Mouse (Mus musculus) CH12.LX (cell line): Measurements from ENCODE around the gene Herc1. TPM values are rescaled to one million over a fixed set of nuclear protein-coding genes. Genes with fewer than 3 reads are reported as not detected.
A peak's percentile ranks its signal among the peaks of the same experiment; 100 is the strongest.

Experiments
- DNase-seq: peaks from one replicate; pipeline ENCODE4 v3.0.0-alpha.2; 2013; ENCODE audit errors: extremely low read depth
- H3K27ac ChIP-seq: 2 replicates; pipeline ENCODE4 v1.5.1; 2012; ENCODE audit warnings: low read depth, mild to moderate bottlenecking, control low read depth, moderate library complexity; ENCODE audit not compliant: insufficient read depth
- H3K27me3 ChIP-seq: replicated peaks from 2 replicates; pipeline ENCODE3; 2012; ENCODE audit warnings: inconsistent platforms
- H3K36me3 ChIP-seq, 2 experiments: replicated peaks in 1 of 2; 2 replicates each; pipeline versions ENCODE3 to v1.6.1; 2012; ENCODE audit warnings: inconsistent platforms in 1 of 2, low read length in 1 of 2, mild to moderate bottlenecking in 1 of 2, mixed read lengths in 1 of 2, moderate library complexity in 1 of 2; ENCODE audit not compliant: control insufficient read depth in 1 of 2, insufficient read depth in 1 of 2
- H3K4me1 ChIP-seq, 2 experiments: 2 replicates each; pipeline ENCODE4 v1.6.1; 2012; ENCODE audit warnings: inconsistent platforms in 1 of 2, moderate library complexity in 1 of 2; ENCODE audit not compliant: insufficient read depth in 2 of 2, control insufficient read depth in 1 of 2
- H3K4me2 ChIP-seq: 2 replicates; pipeline ENCODE4 v1.6.1; 2012; ENCODE audit warnings: low read depth, mild to moderate bottlenecking, control low read depth; ENCODE audit not compliant: poor library complexity, insufficient read depth, severe bottlenecking
- H3K4me3 ChIP-seq, 3 experiments: fragments of 150-350 bp in 1 of 3; sonication (generic) in 1 of 3; replicated peaks in 1 of 3; 2 replicates each; pipeline versions ENCODE3 to v1.5.1; 2011 to 2012; ENCODE audit warnings: low read depth in 2 of 3, low read length in 2 of 3, mild to moderate bottlenecking in 2 of 3, moderate library complexity in 2 of 3, control low read depth in 1 of 3, improper control_type of control experiment in 1 of 3, inconsistent platforms in 1 of 3, mixed read lengths in 1 of 3; ENCODE audit not compliant: poor library complexity in 1 of 3
- H3K79me2 ChIP-seq: replicated peaks from 2 replicates; pipeline ENCODE4 v1.6.1; 2012; ENCODE audit warnings: mild to moderate bottlenecking, moderate library complexity; ENCODE audit not compliant: control insufficient read depth, poor library complexity, insufficient read depth, severe bottlenecking; ENCODE audit errors: extremely low read depth
- H3K9ac ChIP-seq: 2 replicates; pipeline ENCODE4 v1.6.1; 2012; ENCODE audit warnings: low read depth, mild to moderate bottlenecking, control low read depth, moderate library complexity; ENCODE audit not compliant: insufficient read depth
- H3K9me3 ChIP-seq: replicated peaks from 2 replicates; pipeline ENCODE3; 2012; ENCODE audit warnings: low read length, inconsistent platforms, mixed read lengths
- CHD2 ChIP-seq: IDR thresholded peaks from 2 replicates; pipeline ENCODE4 v1.6.1; 2011; ENCODE audit warnings: low read length, improper control_type of control experiment
- EP300 ChIP-seq: IDR thresholded peaks from 2 replicates; pipeline ENCODE4 v1.6.1; 2011; ENCODE audit warnings: low read length, improper control_type of control experiment
- ETS1 ChIP-seq: conservative IDR thresholded peaks from 2 replicates; pipeline ENCODE4 v1.6.1; 2012; ENCODE audit warnings: low read depth, mild to moderate bottlenecking, inconsistent platforms, low read length, improper control_type of control experiment, moderate library complexity
- GABPA ChIP-seq: IDR thresholded peaks from 2 replicates; pipeline ENCODE4 v1.6.1; 2012; ENCODE audit warnings: low read depth, low read length, improper control_type of control experiment, inconsistent platforms; ENCODE audit not compliant: insufficient replicate concordance
- KAT2A ChIP-seq: IDR thresholded peaks from 2 replicates; pipeline ENCODE4 v1.6.1; 2012; ENCODE audit warnings: low read length, improper control_type of control experiment, inconsistent platforms; ENCODE audit not compliant: insufficient replicate concordance
- MEF2A ChIP-seq: IDR thresholded peaks from 2 replicates; pipeline ENCODE4 v1.6.1; 2014; ENCODE audit warnings: low read depth, mild to moderate bottlenecking, inconsistent platforms, low read length, improper control_type of control experiment, borderline replicate concordance
- MXI1 ChIP-seq: IDR thresholded peaks from 2 replicates; pipeline ENCODE4 v1.6.1; 2011; ENCODE audit warnings: mild to moderate bottlenecking, low read depth, low read length, improper control_type of control experiment
- MYC ChIP-seq: IDR thresholded peaks from 2 replicates; pipeline ENCODE4 v1.6.1; 2011; ENCODE audit warnings: low read depth, mild to moderate bottlenecking, improper control_type of control experiment, low read length
- POLR2AphosphoS2 ChIP-seq: IDR thresholded peaks from 2 replicates; pipeline ENCODE4 v1.6.1; 2011; ENCODE audit warnings: low read depth, low read length, improper control_type of control experiment
- RAD21 ChIP-seq: IDR thresholded peaks from 2 replicates; pipeline ENCODE4 v1.6.1; 2011; ENCODE audit warnings: low read depth, mild to moderate bottlenecking, low read length, improper control_type of control experiment, moderate library complexity
- RCOR1 ChIP-seq: conservative IDR thresholded peaks from 2 replicates; pipeline ENCODE4 v1.6.1; 2012; ENCODE audit warnings: low read depth, mild to moderate bottlenecking, inconsistent platforms, low read length, improper control_type of control experiment
- SIN3A ChIP-seq: IDR thresholded peaks from 2 replicates; pipeline ENCODE4 v1.6.1; 2012; ENCODE audit warnings: low read length, improper control_type of control experiment, inconsistent platforms
- TCF12 ChIP-seq: IDR thresholded peaks from 2 replicates; pipeline ENCODE4 v1.6.1; 2014; ENCODE audit warnings: low read depth, mild to moderate bottlenecking, inconsistent platforms, low read length, improper control_type of control experiment
- USF2 ChIP-seq: conservative IDR thresholded peaks from 2 replicates; pipeline ENCODE4 v1.6.1; 2011; ENCODE audit warnings: low read depth, low read length, improper control_type of control experiment
- ZKSCAN1 ChIP-seq: IDR thresholded peaks from 2 replicates; pipeline ENCODE4 v1.6.1; 2012; ENCODE audit warnings: low read depth, inconsistent platforms, low read length, improper control_type of control experiment, borderline replicate concordance
- ZMIZ1 ChIP-seq: IDR thresholded peaks from 2 replicates; pipeline ENCODE4 v1.6.1; 2012; ENCODE audit warnings: low read depth, mild to moderate bottlenecking, inconsistent platforms, low read length, improper control_type of control experiment
- ZNF384 ChIP-seq: IDR thresholded peaks from 2 replicates; pipeline ENCODE4 v1.6.1; 2012; ENCODE audit warnings: low read depth, low read length, improper control_type of control experiment, inconsistent platforms
- dilution Hi-C: fragments of 300-500 bp; cut with MboI; formaldehyde crosslinking; loops from 2 replicates; pipeline ENCODE4 v1.14.3; 2020; ENCODE audit warnings: low sequenced_read_pairs; ENCODE audit not compliant: extremely low pct_unique_long_range_greater_than_20kb, extremely low pct_ligation_motif_present
- in situ Hi-C: fragments of 300-500 bp; cut with MboI; formaldehyde crosslinking; loops from 3 replicates; pipeline ENCODE4 v1.14.3; 2019; ENCODE audit warnings: low sequenced_read_pairs, low pct_ligation_motif_present, low pct_unique_long_range_greater_than_20kb, mixed read lengths
- polyA plus RNA-seq: library from polyadenylated mRNA; unstranded; fragments of >175 nt; gene quantifications from 2 replicates; pipeline ENCODE4 v1.2.1, GENCODE M21; 2012; ENCODE audit warnings: low read depth; ENCODE audit not compliant: insufficient read length
- total RNA-seq, 2 experiments: library from RNA; depleted of rRNA; stranded (reverse); fragments of 300-350 nt in 1 of 2; fragments of >200 nt in 1 of 2; gene quantifications; 2 replicates each; pipeline ENCODE4 v1.2.3; 2012 to 2014

The Herc1 gene
- total and polyA plus RNA-seq, 3 experiments, result 33.2 to 45.2 (median 42.1) TPM

DNA sequence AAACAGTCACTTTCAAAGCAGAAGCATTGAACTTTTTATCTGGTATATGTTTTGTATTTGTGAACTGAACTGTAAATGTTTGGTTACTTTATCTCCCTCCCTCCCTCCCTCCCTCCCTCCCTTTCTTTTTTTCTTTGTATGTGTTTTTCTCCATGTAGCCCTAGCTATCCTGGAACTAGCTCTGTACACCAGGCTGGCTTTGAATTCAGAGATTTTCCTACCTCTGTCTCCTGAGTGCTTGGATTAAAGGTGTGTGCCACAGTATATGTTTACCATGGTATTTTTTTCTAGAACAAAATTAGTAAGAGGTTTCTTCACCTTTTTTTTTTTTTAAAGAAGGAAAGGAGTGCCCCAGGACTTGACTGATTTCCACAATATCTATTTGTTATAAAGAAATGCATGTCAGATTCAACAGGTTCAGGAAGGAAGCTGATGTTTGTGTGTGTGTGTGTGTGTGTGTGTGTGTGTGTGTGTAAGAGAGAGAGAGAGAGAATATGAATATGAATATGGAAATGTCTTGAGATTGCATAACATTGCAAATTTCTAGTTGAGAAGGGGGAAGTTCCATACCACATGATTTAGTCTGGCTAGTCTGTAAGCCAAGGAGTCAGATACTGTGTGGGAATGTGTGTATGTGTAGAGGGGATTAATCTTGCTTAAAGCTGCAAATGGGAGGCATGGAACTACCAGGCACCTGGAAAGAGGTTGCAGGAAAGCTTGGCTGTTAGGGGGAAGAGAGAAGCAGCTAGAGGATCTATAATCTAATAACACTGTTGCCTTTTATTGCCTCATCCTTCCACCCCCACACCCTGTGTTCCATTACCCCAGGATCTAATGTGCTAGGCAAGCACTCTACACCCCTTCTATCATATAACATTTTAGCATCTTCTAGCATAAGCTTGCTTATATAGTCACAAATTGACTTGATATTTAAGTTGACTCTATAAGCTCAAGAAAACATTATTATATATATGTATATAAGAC is 24.5 kb downstream of the Herc1 start:
- Histone ChIP-seq H3K36me3 (peaks cover 14 to 44% of the 10 kb centered on the region in 2 experiments), H3K4me2 (no peak overlapping the region), H3K4me3 (no peak overlapping the region), H3K79me2 (peaks cover 32% of the 10 kb centered on the region), H3K9me3 (peaks cover 4% of the 10 kb centered on the region), H3K27ac (peak overlapping the region; percentile 68), H3K9ac (0 out of 2 replicates have a peak overlapping the region, but pooled peaks have one; percentile 23), H3K27me3 (no peaks in the 10 kb centered on the region), H3K4me1 (peaks cover 7 to 51% of the 10 kb centered on the region in 2 experiments)
- no peak for DNase-seq
- in situ Hi-C loops, result no loop called here
- dilution Hi-C loops, result no loop called here
- TF ChIP-seq CHD2, result no peak
- no peak for TF ChIP-seq MEF2A
- no peak for TF ChIP-seq USF2
- TF ChIP-seq TCF12, result no peak
- no peak for TF ChIP-seq SIN3A
- TF ChIP-seq ZMIZ1, result no peak
- TF ChIP-seq EP300, result no peak
- TF ChIP-seq RCOR1, result no peak
- TF ChIP-seq RAD21, result no peak
- no peak for TF ChIP-seq KAT2A
- no peak for TF ChIP-seq ETS1
- TF ChIP-seq ZNF384, result no peak
- TF ChIP-seq POLR2AphosphoS2, result no peak
- no peak for TF ChIP-seq ZKSCAN1
- no peak for TF ChIP-seq MXI1
- TF ChIP-seq, all 38 proteins: peak for 0

DNA sequence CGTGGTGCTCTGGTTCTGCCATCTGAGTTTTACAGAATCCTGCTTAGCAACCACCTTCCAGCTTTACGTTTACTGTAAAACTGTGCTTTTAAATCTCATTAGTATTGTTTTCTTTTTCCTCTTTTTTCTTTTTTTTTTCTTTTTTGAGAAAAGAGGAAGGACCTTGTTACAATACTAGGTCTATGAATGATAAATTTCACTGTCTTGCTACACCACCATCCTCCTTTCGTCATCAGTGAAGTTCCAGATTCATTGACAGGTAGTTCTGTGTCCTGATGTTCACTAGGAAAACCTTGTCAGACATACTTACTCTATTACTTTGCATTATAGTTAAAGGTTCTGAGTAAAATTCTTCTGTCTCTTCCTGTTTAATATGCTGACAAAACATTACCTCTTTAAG is 33.2 kb downstream of the Herc1 start:
- Histone ChIP-seq H3K27me3 (no peaks in the 10 kb centered on the region), H3K4me2 (no peak overlapping the region), H3K9me3 (no peaks in the 10 kb centered on the region), H3K36me3 (peaks cover 7 to 41% of the 10 kb centered on the region in 2 experiments), H3K9ac (no peak overlapping the region), H3K4me1 (peaks cover 0 to 2% of the 10 kb centered on the region in 2 experiments; a peak in 1 of 4 replicates), H3K79me2 (no peaks in the 10 kb centered on the region; the same call in 1 of the 2 replicates), H3K27ac (no peak overlapping the region), H3K4me3 (no peak overlapping the region)
- DNase-seq, result no peak
- TF ChIP-seq MYC (no peak), MXI1 (no peak), GABPA (no peak)
- dilution Hi-C loops, result no loop called here
- in situ Hi-C loops, result no loop called here
